Mouse (Mus musculus): Measurements from ENCODE around the gene Kcnd3. TPM values are rescaled to one million over a fixed set of nuclear protein-coding genes. Genes with fewer than 3 reads are reported as not detected.

The Kcnd3 gene
- polyA plus RNA-seq, 1 experiment from 2014 or later = 0.75 TPM

DNA sequence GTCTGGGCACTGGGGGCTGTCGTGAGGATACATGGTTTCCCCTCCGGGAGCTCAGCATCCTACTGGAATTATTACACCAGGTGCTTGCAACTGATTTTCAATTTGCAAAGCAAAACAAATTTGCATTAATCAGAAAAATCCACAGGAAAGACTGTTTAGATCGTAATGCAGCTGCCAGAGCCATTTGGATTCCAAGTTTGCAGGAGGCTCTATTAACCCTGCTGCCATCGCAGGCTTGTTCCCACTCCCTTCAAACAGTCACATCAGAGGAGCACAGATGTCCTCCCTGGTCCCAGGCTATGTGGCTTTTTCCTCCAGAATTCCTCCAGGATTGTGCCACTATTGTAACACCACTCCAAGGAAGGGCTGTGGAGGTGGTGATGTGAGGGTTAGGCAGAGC lies 54.5 kb downstream of the Kcnd3 start:
- H3K27ac ChIP-seq = no peak overlapping the region
- no peaks in the 10 kb centered on the region for H3K36me3 ChIP-seq
- no peak for ATAC-seq (ENCODE audit: low FRiP score, low read depth)
- H3K4me1 ChIP-seq = no peaks in the 10 kb centered on the region
- no peaks in the 10 kb centered on the region for H3K27me3 ChIP-seq
- no peak overlapping the region for H3K9ac ChIP-seq
- no peaks in the 10 kb centered on the region for H3K9me3 ChIP-seq
- H3K4me2 ChIP-seq (replicated peaks) = no peak overlapping the region
- no peak overlapping the region for H3K4me3 ChIP-seq
- 77% methylated on average over 4 of the region's 4 CpGs for WGBS

- no peak overlapping the region for H3K4me2 ChIP-seq (replicated peaks)
- no peaks in the 10 kb centered on the region for H3K4me1 ChIP-seq
- no peak overlapping the region for H3K4me3 ChIP-seq
- H3K27ac ChIP-seq = no peak overlapping the region
- no peak overlapping the region for H3K9ac ChIP-seq
- H3K27me3 ChIP-seq = no peaks in the 10 kb centered on the region
- WGBS = 70% methylated on average over 4 of the region's 4 CpGs
- ATAC-seq (ENCODE audit: low FRiP score, low read depth) = no peak
- no peaks in the 10 kb centered on the region for H3K36me3 ChIP-seq
- H3K9me3 ChIP-seq = no peaks in the 10 kb centered on the region
Observed at GRCm38 (mm10) chr3:105509321-105509720, 57.2 kb downstream of the Kcnd3 start.

GRCm38 (mm10) chr3:105511836-105512235 lies 59.7 kb downstream of the Kcnd3 start:
- Histone ChIP-seq H3K9ac (no peak overlapping the region), H3K27ac (no peak overlapping the region), H3K27me3 (no peaks in the 10 kb centered on the region), H3K4me3 (no peak overlapping the region), H3K4me1 (no peaks in the 10 kb centered on the region), H3K36me3 (no peaks in the 10 kb centered on the region), H3K4me2 (replicated peaks) (no peak overlapping the region), H3K9me3 (no peaks in the 10 kb centered on the region)
- ATAC-seq (ENCODE audit: low FRiP score, low read depth) = no peak
- WGBS = 38% methylated on average over 2 of the region's 2 CpGs

DNA sequence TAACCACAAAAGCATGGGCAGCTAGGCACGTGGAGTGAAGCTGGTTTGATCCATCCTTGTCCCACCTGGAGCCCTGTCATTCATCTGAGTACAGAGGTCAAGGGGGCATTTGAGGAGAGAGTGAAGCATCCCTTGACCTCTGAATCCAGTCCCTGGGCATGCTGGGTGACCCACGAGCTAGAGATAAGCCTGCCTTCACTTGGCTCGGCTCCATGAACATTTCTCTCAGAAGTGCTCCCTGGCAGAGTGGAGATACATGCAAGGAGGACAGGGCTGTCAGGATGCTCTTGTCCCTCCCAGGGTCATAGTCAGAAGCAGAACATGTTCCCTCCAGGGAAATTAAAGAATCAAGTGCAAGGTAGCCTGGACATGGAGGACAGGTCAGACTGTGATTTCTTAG lies 62.1 kb downstream of the Kcnd3 start:
- no peak overlapping the region for H3K9ac ChIP-seq
- H3K4me3 ChIP-seq = no peak overlapping the region
- ATAC-seq (ENCODE audit: low FRiP score, low read depth) = no peak
- H3K27ac ChIP-seq = no peak overlapping the region
- no peaks in the 10 kb centered on the region for H3K4me1 ChIP-seq
- 76% methylated on average over 3 of the region's 3 CpGs for WGBS
- no peak overlapping the region for H3K4me2 ChIP-seq (replicated peaks)
- H3K36me3 ChIP-seq = no peaks in the 10 kb centered on the region
- H3K27me3 ChIP-seq = no peaks in the 10 kb centered on the region; the same call in 1 of the 2 replicates
- H3K9me3 ChIP-seq = no peaks in the 10 kb centered on the region

DNA sequence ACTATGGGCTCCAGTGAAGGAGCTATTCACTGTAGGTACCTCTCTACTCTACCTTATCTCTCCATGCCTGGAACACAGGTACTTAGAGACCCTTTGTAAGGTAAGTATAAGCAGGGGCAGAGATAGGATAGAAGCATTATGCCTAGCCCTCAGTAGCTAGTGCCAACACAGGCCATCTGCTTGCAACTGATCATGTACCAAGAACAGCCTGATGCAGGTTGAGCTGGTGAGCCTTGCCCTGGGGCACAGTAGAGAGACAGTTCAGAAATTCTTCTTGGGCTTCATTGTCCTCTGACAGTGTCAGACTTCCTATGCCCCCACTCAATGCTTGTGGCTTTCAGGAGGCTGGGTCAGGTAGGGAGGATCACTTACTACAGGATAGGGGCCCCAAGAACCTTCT lies 62.9 kb downstream of the Kcnd3 start:
- no peaks in the 10 kb centered on the region for H3K36me3 ChIP-seq
- no peaks in the 10 kb centered on the region for H3K4me1 ChIP-seq
- no peak overlapping the region for H3K4me3 ChIP-seq
- H3K9ac ChIP-seq = no peak overlapping the region
- no peak overlapping the region for H3K4me2 ChIP-seq (replicated peaks)
- no peak overlapping the region for H3K27ac ChIP-seq
- ATAC-seq (ENCODE audit: low FRiP score, low read depth) = no peak
- H3K27me3 ChIP-seq = no peaks in the 10 kb centered on the region; the same call in 1 of the 2 replicates
- no peaks in the 10 kb centered on the region for H3K9me3 ChIP-seq

- Histone ChIP-seq H3K4me1 (no peaks in the 10 kb centered on the region), H3K4me2 (replicated peaks) (no peak overlapping the region), H3K27me3 (no peaks in the 10 kb centered on the region; the same call in 1 of the 2 replicates), H3K27ac (no peak overlapping the region), H3K36me3 (no peaks in the 10 kb centered on the region), H3K9ac (no peak overlapping the region), H3K4me3 (no peak overlapping the region), H3K9me3 (no peaks in the 10 kb centered on the region)
- WGBS = 83% methylated on average over 1 of the region's 1 CpGs
- no peak for ATAC-seq (ENCODE audit: low FRiP score, low read depth)
Observed at GRCm38 (mm10) chr3:105515640-105516039, 63.5 kb downstream of the Kcnd3 start.

- Histone ChIP-seq H3K36me3 (no peaks in the 10 kb centered on the region), H3K9ac (no peak overlapping the region), H3K27ac (no peak overlapping the region), H3K4me2 (replicated peaks) (no peak overlapping the region), H3K27me3 (no peaks in the 10 kb centered on the region; the same call in 1 of the 2 replicates), H3K9me3 (no peaks in the 10 kb centered on the region), H3K4me1 (no peaks in the 10 kb centered on the region), H3K4me3 (no peak overlapping the region)
- WGBS = 77% methylated on average over 6 of the region's 6 CpGs
- ATAC-seq (ENCODE audit: low FRiP score, low read depth) = no peak
Observed at GRCm38 (mm10) chr3:105520446-105520845, 68.3 kb downstream of the Kcnd3 start.

DNA sequence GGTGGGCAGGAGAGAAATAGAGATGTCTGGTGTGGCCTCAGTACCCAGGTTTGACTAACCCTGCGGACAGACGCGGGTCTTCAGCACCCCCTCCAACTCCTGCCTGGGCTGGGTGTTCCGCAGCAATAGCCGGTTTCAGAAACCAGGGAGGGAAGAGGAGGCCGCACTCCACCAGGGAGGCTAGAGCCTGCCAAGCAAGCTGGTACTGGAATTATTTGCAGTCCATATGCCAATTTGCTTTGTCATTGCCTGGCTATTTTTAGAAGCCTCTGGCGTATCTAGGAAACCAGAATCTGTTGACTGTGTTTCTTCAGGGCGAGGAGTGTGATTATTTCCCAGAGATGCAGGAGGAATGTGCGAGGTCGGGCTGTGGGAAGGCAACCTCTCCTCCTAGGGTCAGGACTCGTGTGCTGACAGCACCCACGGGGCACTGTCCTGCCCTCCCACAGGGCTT lies 69.1 kb downstream of the Kcnd3 start:
- 78% methylated on average over 12 of the region's 12 CpGs for WGBS
- no peak overlapping the region for H3K4me2 ChIP-seq (replicated peaks)
- no peaks in the 10 kb centered on the region; the same call in 1 of the 2 replicates for H3K27me3 ChIP-seq
- no peaks in the 10 kb centered on the region for H3K4me1 ChIP-seq
- no peaks in the 10 kb centered on the region for H3K36me3 ChIP-seq
- H3K9me3 ChIP-seq = no peaks in the 10 kb centered on the region
- H3K9ac ChIP-seq = no peak overlapping the region
- H3K4me3 ChIP-seq = no peak overlapping the region
- no peak for ATAC-seq (ENCODE audit: low FRiP score, low read depth)
- H3K27ac ChIP-seq = no peak overlapping the region

DNA sequence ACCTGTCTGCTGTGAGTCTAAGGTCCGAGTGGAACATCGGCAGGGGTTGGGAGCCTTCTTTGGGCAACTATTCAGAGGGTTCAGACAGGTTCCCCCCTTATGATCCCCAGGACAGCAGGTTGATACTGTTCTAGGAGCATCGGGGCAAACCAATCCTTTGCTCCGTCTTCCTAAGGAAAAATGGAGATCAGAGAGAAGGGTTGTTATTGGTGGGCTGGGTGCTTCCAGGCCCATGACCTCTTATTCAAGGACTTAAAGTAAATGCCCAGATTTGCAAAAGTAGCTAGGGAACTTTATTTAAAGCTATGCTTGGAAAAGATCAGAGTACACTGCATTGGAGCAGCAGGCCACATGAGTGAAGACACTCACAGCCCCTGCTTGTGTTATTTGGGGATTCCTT lies 69.5 kb downstream of the Kcnd3 start:
- Histone ChIP-seq H3K9me3 (no peaks in the 10 kb centered on the region), H3K4me2 (replicated peaks) (no peak overlapping the region), H3K4me3 (no peak overlapping the region), H3K36me3 (no peaks in the 10 kb centered on the region), H3K27me3 (no peaks in the 10 kb centered on the region; the same call in 1 of the 2 replicates), H3K9ac (no peak overlapping the region), H3K4me1 (no peaks in the 10 kb centered on the region), H3K27ac (no peak overlapping the region)
- whole genome bisulfite sequencing = 79% methylated on average over 4 of the region's 4 CpGs
- ATAC-seq (ENCODE audit: low FRiP score, low read depth) = no peak

DNA sequence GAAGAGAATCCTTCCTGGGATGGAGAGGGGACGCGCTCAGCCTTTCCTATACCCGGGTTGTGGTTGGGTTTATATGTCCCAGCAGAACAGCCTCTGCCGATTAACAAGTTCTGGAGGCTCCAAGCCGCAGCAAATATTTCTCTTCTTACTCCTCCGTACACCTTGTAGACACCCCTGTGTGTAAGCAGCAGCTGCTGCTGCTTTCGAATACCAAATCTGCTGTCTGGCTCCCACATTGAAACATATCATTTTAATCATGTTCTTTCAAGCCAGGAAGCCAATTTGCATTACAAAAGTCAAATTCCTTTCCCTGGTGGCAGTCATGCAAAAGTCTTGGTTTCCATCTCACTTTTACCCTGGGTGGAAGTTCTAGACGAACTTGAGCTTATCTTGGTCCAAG lies 76.7 kb downstream of the Kcnd3 start:
- ATAC-seq (ENCODE audit: low FRiP score, low read depth) = no peak
- no peak overlapping the region for H3K4me3 ChIP-seq
- no peaks in the 10 kb centered on the region for H3K27me3 ChIP-seq
- H3K36me3 ChIP-seq = no peaks in the 10 kb centered on the region
- H3K27ac ChIP-seq = no peak overlapping the region
- H3K9me3 ChIP-seq = no peaks in the 10 kb centered on the region
- WGBS = 71% methylated on average over 8 of the region's 8 CpGs
- no peak overlapping the region for H3K4me2 ChIP-seq (replicated peaks)
- H3K9ac ChIP-seq = no peak overlapping the region
- peaks cover 6% of the 10 kb centered on the region for H3K4me1 ChIP-seq

- H3K36me3 ChIP-seq = no peaks in the 10 kb centered on the region
- H3K4me3 ChIP-seq = no peak overlapping the region
- no peak overlapping the region for H3K4me2 ChIP-seq (replicated peaks)
- no peaks in the 10 kb centered on the region for H3K27me3 ChIP-seq
- no peaks in the 10 kb centered on the region for H3K9me3 ChIP-seq
- ATAC-seq (ENCODE audit: low FRiP score, low read depth) = no peak
- H3K27ac ChIP-seq = no peak overlapping the region
- no peak overlapping the region for H3K9ac ChIP-seq
- H3K4me1 ChIP-seq = peaks cover 6% of the 10 kb centered on the region
- 12% methylated on average over 5 of the region's 5 CpGs for WGBS
Observed at GRCm38 (mm10) chr3:105529700-105530099, 77.6 kb downstream of the Kcnd3 start.

- whole genome bisulfite sequencing = 22% methylated on average over 11 of the region's 11 CpGs
Observed at GRCm38 (mm10) chr3:105530363-105531130, 78.4 kb downstream of the Kcnd3 start.

DNA sequence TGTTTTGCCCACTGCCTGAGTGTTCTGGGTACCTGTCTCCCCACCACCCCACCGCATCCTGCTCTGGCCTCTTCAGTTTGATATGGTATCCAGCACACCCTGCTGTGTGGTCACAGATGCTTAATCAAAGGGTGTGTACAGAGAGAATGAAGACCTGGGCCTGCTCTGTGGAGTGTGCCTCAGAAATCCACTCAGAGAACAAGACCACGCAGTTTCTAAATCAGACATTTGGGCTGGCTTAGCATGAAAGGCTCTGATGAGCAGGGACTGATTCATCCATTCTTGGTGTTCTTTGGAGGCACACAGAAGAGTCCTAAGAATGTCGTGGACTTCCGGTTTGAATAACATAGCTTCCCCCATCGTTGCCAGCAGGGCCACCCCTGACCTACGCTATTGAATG lies 86.3 kb downstream of the Kcnd3 start:
- Histone ChIP-seq H3K9me3 (no peaks in the 10 kb centered on the region), H3K4me1 (peaks cover 8% of the 10 kb centered on the region), H3K4me3 (no peak overlapping the region), H3K4me2 (replicated peaks) (no peak overlapping the region), H3K9ac (no peak overlapping the region), H3K36me3 (no peaks in the 10 kb centered on the region), H3K27me3 (no peaks in the 10 kb centered on the region), H3K27ac (no peak overlapping the region)
- 76% methylated on average over 6 of the region's 6 CpGs for WGBS
- ATAC-seq (ENCODE audit: low FRiP score, low read depth) = no peak

More at GRCm38 (mm10) chr3:105530363-105531130, 78.4 kb downstream of the Kcnd3 start:
- Histone ChIP-seq H3K4me1 (peaks cover 6% of the 10 kb centered on the region), H3K27ac (no peak overlapping the region), H3K4me3 (no peak overlapping the region), H3K9me3 (no peaks in the 10 kb centered on the region), H3K9ac (no peak overlapping the region), H3K4me2 (replicated peaks) (peak overlapping the region; percentile 38), H3K27me3 (no peaks in the 10 kb centered on the region), H3K36me3 (no peaks in the 10 kb centered on the region)
- no peak for ATAC-seq (ENCODE audit: low FRiP score, low read depth)

All from limb, embryonic 13.5 days (tissue).